10 mouse cellular contexts compared by ENCODE assay signal in the genomic region with DNA sequence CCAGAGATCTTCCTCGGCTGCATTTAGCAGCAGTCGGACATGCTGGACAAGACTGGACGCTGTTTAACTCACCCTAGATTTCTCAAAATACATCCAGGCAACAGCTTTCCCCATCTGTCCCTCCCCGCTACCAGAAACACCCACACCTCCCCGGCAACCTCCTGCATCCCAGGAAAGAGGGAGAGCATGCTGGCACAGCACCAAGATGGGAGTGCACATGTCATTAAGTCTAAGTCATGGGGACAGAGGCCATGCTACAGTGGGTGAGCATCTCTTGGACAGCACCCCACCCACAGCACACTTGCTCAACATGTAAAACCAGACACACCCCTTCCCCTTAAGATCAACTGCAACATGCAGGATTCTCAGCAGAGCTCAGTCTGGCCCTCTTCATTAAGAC. TPM values are rescaled to one million over a fixed set of nuclear protein-coding genes. Genes with fewer than 3 reads are reported as not detected.
A peak's percentile ranks its signal among the peaks of the same experiment; 100 is the strongest.
DNase-seq lines count a peak whose midpoint lies in the region; ATAC-seq lines count a peak whose summit lies in the region.
"Had no signal": no experiment of that assay in that cellular context is flagged by ENCODE, and none has a peak within 500 bp of the region (broad histone marks: within the 10 kb centered on the region; RNA-seq: fewer than 3 reads in every experiment).

No protein-coding gene starts in this region.

- H3K4me1 ChIP-seq in hindbrain, embryonic 16.5 days (ENCODE audit: control insufficient read depth, insufficient read depth, low read depth, low read length) = peaks cover 27% of the 10 kb centered on the region

- peak; percentile 40 to 42 for DNase-seq in cerebellum, adult 18-20 months
- peak; percentile 67 to 78 for DNase-seq in left cerebral cortex, adult 18-20 months (ENCODE audit: low spot score in 2 of 2)
- no peak for DNase-seq in left cerebral cortex, adult 11 months (ENCODE audit: low spot score)
- DNase-seq in cerebellum, adult 9-10 months = peak; percentile 71
- peak; percentile 71 to 90 for DNase-seq in kidney, postnatal 25 days
- no peak for DNase-seq in retina, embryonic 14.5 days (ENCODE audit: low spot score)

- WGBS in hindbrain, embryonic 16.5 days = 71% methylated on average over 5 of the region's 5 CpGs

- H3K9me3 ChIP-seq in hindbrain, embryonic 16.5 days (ENCODE audit: control insufficient read depth, low read length) = no peaks in the 10 kb centered on the region
- H3K9me3 ChIP-seq: hindbrain, embryonic 10.5 days; lung, embryonic 15.5 days had no signal

- H3K27me3 ChIP-seq in hindbrain, embryonic 16.5 days (replicated peaks; ENCODE audit: control insufficient read depth, insufficient read depth, low read length) = peaks cover 4% of the 10 kb centered on the region; the same call in 1 of the 2 replicates

- H3K27ac ChIP-seq in hindbrain, embryonic 16.5 days (ENCODE audit: low read depth, low read length) = no peak overlapping the region
- H3K27ac ChIP-seq: hindbrain, embryonic 10.5 days; lung, embryonic 15.5 days had no signal

- H3K9ac ChIP-seq in hindbrain, embryonic 16.5 days (ENCODE audit: low read depth, low read length) = no peak overlapping the region
- H3K9ac ChIP-seq: lung, embryonic 15.5 days had no signal

- H3K36me3 ChIP-seq in hindbrain, embryonic 16.5 days (ENCODE audit: control insufficient read depth, insufficient read depth, low read length) = no peaks in the 10 kb centered on the region
- H3K36me3 ChIP-seq: lung, embryonic 15.5 days had no signal

- no peak overlapping the region for H3K4me3 ChIP-seq in hindbrain, embryonic 16.5 days (ENCODE audit: low read length)
- H3K4me3 ChIP-seq: hindbrain, embryonic 10.5 days; lung, embryonic 15.5 days had no signal

- H3K4me2 ChIP-seq in hindbrain, embryonic 16.5 days (ENCODE audit: low read length) = no peak overlapping the region
- H3K4me2 ChIP-seq: lung, embryonic 15.5 days had no signal

- no peak for ATAC-seq in cerebellum, adult (ENCODE audit: insufficient number of reproducible peaks, low FRiP score, low TSS enrichment)
- ATAC-seq in hindbrain, embryonic 16.5 days = no peak

RNA-seq across cellular contexts. Expression of a gene that starts 14.1 kb away (rescaled TPM):
- 10 to 100 TPM; 79.1 to 86.3 TPM for total RNA-seq in left cerebral cortex, adult 18-20 months (2021)
- polyA plus RNA-seq in hindbrain, embryonic 16.5 days (2015; fragmentation: Nextera tagmentation; extraction: Ambion mirVana) = 12.8 and 18.6 TPM in 2 replicates

RNA-seq across cellular contexts. Expression of a gene that starts 20.6 kb away (rescaled TPM):
- total RNA-seq in left cerebral cortex, adult 18-20 months (2021) = under 1 TPM in 1 of 2 experiments, not detected in 1; 0.16 TPM
- 0.20 and 0.31 TPM in 2 replicates for polyA plus RNA-seq in hindbrain, embryonic 16.5 days (2015; fragmentation: Nextera tagmentation; extraction: Ambion mirVana)

RNA-seq across cellular contexts. Expression of a gene that starts 26.1 kb away (rescaled TPM):
- total RNA-seq in left cerebral cortex, adult 18-20 months (2021) = 10 to 100 TPM; 18.1 to 23.2 TPM
- 8.5 and 9.5 TPM in 2 replicates for polyA plus RNA-seq in hindbrain, embryonic 16.5 days (2015; fragmentation: Nextera tagmentation; extraction: Ambion mirVana)

RNA-seq across cellular contexts. Expression of a gene that starts 32.3 kb away (rescaled TPM):
- total RNA-seq in left cerebral cortex, adult 18-20 months (2021) = under 1 TPM; 0.14 to 0.42 TPM
- 0.14 and 0.24 TPM in 2 replicates for polyA plus RNA-seq in hindbrain, embryonic 16.5 days (2015; fragmentation: Nextera tagmentation; extraction: Ambion mirVana)

RNA-seq across cellular contexts. Expression of a gene that starts 32.4 kb away (rescaled TPM):
- total RNA-seq in left cerebral cortex, adult 18-20 months (2021) = 10 to 100 TPM; 28.7 to 31.9 TPM
- polyA plus RNA-seq in hindbrain, embryonic 16.5 days (2015; fragmentation: Nextera tagmentation; extraction: Ambion mirVana) = 33.0 and 37.8 TPM in 2 replicates

Comparison
In these comparisons a context has a peak if more than half of its experiments do, and no peak if none do; other contexts are left out.
1. DNase-seq: peak in cerebellum, adult 18-20 months (2 of 2), left cerebral cortex, adult 18-20 months (2 of 2), cerebellum, adult 9-10 months (single experiment) and kidney, postnatal 25 days (2 of 2); none in left cerebral cortex, adult 11 months (single experiment) and retina, embryonic 14.5 days (single experiment).